Mouse (Mus musculus): ENCODE data around the gene Mchr1. TPM values are rescaled to one million over a fixed set of nuclear protein-coding genes. Genes with fewer than 3 reads are reported as not detected.
A peak's percentile ranks its signal among the peaks of the same experiment; 100 is the strongest.

The Mchr1 gene
- total RNA-seq, 2 experiments from 2014 or later, result 21.5 to 26.7 TPM

GRCm38 (mm10) chr15:81259304-81259703 lies 24.0 kb downstream of the Mchr1 start:
- intact Hi-C loops (cut with DNase I), result no loop called here
- DNase-seq (ENCODE audit: low spot score in 2 of 2), result no peak

- no peak for DNase-seq (ENCODE audit: low spot score in 2 of 2)
- intact Hi-C loops (cut with DNase I), result no loop called here
These were observed 24.9 kb downstream of the Mchr1 start for GRCm38 (mm10) chr15:81260208-81260607.

DNA sequence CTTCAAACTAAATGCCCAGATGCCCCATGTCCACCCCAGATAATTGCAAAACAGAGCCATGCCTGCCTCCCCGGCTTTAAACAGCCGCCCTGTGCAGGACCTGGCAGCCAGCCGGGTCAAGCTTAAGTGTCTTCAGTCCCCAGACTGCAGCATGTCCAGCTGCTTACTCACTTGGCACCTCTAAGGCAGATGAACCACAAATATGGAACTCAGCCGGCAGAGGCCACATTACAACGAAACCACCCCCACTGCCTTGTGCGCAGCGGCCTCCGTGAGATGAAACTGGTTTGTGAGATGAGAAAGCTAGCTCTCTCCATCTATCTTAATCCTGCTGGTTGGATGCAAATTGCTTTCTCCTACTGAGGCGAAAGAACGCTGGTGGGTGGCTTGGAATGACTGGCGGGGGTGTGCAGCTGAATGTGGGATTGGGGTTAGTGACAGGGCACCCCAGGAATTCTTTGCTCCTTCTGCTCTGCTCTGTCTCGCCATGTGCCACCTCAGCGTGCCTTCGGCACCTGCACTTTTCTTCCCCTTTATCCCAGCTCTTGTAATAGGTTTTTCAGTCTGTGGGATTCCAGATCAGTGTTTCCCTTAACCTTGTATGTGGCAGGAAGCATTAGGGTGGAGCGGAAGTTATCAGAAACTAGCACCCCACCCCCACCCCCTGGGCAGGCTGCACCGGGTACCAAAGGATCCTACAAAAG lies 29.2 kb downstream of the Mchr1 start:
- intact Hi-C loops (cut with DNase I), result no loop called here
- DNase-seq (ENCODE audit: low spot score in 2 of 2), result peak; percentile 50 to 82

- DNase-seq (ENCODE audit: low spot score in 2 of 2), result peak in 1 of 2 experiments; percentile 45
- intact Hi-C loops (cut with DNase I), result no loop called here
These were observed 32.1 kb downstream of the Mchr1 start for GRCm38 (mm10) chr15:81267416-81267815.

DNA sequence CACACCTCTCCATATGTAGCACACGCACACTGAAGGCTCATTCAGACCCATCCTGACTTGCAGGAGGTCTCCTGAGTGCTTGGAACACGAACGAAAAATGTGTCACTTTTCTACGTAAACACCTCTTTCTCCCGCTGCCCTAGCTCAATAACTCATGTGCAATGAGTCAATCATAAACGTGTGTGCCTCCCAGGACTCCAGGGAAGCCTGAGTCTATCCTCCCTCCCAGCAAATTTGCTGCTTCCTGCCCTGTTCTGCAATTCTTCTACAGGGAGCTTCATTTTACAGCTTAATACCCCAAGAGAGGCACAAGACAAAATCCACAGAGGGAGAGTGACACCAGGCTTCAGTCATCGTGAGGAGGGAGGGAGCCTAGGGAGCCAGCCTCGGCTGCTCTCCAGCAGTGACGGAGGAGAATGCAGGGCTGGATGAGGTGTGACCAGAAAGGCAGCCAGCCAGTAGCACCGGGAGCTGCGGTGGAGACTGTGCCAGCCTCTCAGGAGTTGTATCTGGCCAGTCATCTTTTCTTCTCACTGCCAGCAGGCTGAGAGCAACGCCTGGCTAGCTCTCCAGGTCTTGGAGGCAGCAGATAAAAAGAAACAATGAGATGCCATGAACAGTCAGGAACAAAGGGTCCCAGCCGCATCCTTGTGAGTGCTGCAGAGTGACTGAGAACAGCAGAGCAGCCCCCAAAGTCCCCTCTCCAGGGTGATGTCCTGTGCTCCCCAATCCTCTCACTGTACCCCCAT lies 37.2 kb downstream of the Mchr1 start:
- DNase-seq (ENCODE audit: low spot score in 2 of 2), result peak in 1 of 2 experiments; percentile 82
- intact Hi-C loops (cut with DNase I), result no loop called here

DNA sequence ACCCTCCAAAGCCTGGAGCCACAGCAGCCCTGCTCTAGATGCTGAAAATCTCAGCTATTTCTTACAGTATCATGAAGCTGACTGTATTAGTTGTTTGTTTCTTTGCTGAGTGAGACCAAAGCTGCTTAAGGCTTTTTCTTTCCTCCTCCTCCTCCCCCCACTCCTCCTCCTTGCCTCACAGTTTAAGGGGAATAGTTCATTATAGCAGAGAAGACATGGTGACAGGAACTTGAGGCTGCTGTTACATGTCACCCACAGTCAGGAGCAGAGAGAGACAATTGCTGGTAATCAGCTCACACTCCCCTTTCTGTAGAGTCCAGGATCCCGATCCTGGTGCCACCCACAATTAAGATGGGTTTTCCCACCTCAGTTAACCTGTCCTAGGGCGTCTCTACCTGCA lies 38.1 kb downstream of the Mchr1 start:
- intact Hi-C loops (cut with DNase I), result no loop called here

GRCm38 (mm10) chr15:81277928-81278327 lies 42.6 kb downstream of the Mchr1 start:
- intact Hi-C loops (cut with DNase I), result no loop called here
- DNase-seq (ENCODE audit: low spot score in 2 of 2), result no peak

More for the DNA sequence above, 38.1 kb downstream of the Mchr1 start:
- no peak for DNase-seq (ENCODE audit: low spot score in 2 of 2)

GRCm38 (mm10) chr15:81278699-81279098 lies 43.4 kb downstream of the Mchr1 start:
- intact Hi-C loops (cut with DNase I), result no loop called here
- no peak for DNase-seq (ENCODE audit: low spot score in 2 of 2)

- intact Hi-C loops (cut with DNase I), result no loop called here
- DNase-seq (ENCODE audit: low spot score in 2 of 2), result no peak
These were observed 48.9 kb downstream of the Mchr1 start for GRCm38 (mm10) chr15:81284121-81284734.

Other genes starting within 250 kb of the Mchr1 start
- gene Mrtfa, start 44.7 kb upstream of the Mchr1 start, total RNA-seq (2021), result 10 to 100 TPM; 65.0 to 71.8 TPM
- 10 to 100 TPM; 42.1 to 43.1 TPM for gene Slc25a17, start 125.3 kb downstream of the Mchr1 start, total RNA-seq (2021)
- 100 to 1,000 TPM; 165 TPM for gene St13, start 164.6 kb downstream of the Mchr1 start, total RNA-seq (2021)
- gene Xpnpep3, start 164.6 kb downstream of the Mchr1 start, total RNA-seq (2021), result 10 to 100 TPM; 13.2 to 14.9 TPM
- gene Dnajb7, start 172.8 kb downstream of the Mchr1 start, total RNA-seq (2021), result not detected
- gene Rbx1, start 230.8 kb downstream of the Mchr1 start, total RNA-seq (2021), result 100 to 1,000 TPM; 132 to 133 TPM